Mouse (Mus musculus) CD4-positive naive resting alpha-beta T cell, adult 57 days (primary cell): ENCODE results near the gene Zfp523. TPM values are rescaled to one million over a fixed set of nuclear protein-coding genes. Genes with fewer than 3 reads are reported as not detected.

Experiments used
- total RNA-seq: library from RNA; stranded (reverse); gene quantifications from one replicate; pipeline ENCODE4 v1.2.4, GENCODE M21; 2023

The Zfp523 gene
- 18.3 TPM for total RNA-seq

DNA sequence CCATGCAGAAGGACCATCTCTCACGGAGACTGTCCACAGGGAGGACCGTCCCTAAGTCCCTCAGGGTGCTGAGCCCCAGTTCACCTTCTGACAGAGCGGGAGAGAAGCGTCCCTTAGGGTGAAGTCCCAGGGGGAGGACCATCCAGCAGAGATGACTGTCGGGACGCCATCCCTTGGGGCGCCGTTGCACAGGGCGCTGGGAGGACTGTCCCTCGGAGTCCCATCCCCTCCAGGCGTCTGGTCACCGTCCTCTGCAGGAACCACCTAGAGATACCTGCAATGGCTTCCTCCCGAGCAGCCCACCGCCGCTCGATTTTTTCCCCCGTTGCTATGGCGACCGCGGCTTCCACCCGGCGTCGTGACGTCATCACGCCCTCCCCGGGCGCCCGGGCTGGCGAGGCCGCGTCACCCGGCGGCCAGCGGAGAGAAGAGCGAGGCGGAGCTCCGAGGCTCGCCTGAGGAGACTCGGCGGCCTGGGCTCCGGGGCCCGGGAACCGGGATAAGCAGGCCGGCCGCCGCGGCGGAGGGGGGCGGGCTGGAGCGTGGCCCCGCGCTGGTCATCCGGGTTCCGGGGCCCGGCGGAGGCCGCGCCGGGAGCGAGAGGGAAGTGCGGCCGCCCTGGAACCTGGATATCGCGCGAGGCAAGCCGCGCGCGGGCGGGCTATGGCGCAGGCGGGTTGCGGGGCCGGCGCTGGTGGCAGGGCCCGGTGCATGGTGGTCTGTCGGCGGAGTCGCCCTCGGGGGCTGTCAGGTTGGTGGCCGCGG lies at the start of gene Zfp523:
Zfp523 (plus strand) TSS at position 355 of the 765 bp plus-strand sequence.

DNA sequence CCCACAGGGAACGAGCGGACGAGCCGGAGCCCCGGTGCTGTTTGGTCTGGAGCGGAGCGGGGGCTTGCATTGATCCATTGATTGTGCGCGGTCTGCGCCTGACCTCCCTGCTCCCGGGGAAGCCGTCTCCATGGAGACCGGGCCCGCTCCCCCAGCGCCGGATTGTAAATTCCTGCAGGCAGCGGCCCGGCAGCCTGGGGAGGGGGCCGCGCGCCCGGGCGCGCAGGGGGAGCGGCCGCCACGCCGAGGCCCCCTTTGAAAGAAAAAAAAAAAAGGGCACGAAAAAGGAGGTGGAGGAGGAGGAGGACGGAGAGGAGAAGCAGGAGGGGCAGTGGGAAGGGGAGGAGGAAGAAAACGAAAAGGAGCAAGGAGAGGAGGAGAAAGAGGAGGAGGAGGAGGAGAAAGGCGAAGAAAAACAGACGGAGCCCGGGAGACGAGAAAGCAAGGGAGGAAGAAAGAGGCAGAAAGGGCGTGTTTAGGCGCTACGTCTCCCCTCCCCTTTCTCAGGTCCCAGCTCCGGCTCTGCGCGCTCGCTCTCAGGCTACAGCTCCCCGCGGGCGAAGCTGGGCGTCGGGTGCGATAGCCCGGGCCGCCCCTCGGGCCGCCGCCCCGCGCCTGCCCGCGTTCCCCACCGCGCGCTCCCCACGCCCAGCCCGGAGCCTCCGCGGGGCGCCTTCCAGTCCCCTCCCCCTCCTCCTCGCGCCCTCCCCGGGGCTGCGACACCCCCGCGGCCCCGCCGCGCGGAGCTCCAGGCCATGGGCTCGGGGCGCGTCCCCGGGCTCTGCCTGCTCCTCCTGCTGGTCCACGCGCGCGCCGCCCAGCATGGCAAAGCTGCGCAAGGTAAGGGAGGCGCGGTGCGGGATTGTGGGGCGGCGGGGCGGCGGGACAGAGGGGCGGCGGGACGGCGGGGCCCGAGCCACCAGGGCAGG lies 34.9 kb upstream of the Zfp523 start, which contains the start of gene Scube3:
Scube3 (plus strand) TSS at position 371 of the 929 bp plus-strand sequence.

DNA sequence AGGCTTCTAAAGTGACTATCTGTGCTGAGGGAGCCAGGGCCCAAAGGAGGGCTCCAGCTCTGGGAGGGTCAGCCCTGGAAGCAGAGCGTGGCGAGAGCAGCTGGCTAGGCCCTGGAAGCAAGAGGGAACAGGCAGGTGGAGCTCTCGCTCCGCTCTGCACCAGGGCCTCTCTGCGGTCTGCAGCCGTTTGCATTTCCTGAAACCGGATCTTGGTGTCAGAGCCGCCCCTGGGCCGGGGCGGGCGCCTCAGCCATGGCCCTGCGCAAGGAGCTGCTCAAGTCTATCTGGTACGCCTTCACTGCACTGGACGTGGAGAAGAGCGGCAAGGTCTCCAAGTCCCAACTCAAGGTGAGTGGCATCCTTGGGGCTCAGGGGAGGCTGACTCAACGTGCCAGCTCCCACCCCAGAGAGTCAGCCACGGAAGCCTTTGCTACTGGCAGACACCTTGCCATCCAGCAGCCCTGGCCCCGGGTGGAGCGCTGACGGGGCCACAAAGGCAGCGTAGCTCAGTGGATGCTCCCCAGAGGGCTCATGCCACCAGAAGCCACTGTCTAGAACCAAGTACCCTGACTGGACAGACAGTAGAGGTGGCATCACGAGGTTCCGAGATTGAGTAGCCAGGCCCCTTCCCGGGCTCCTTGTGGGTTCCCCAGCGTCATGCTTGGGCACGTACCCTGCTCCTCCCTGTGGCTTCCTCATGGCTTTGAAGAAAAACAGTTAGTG lies 30.8 kb downstream of the Zfp523 start, which contains the start of gene Def6:
Def6 (plus strand) TSS at position 188 of the 723 bp plus-strand sequence.

DNA sequence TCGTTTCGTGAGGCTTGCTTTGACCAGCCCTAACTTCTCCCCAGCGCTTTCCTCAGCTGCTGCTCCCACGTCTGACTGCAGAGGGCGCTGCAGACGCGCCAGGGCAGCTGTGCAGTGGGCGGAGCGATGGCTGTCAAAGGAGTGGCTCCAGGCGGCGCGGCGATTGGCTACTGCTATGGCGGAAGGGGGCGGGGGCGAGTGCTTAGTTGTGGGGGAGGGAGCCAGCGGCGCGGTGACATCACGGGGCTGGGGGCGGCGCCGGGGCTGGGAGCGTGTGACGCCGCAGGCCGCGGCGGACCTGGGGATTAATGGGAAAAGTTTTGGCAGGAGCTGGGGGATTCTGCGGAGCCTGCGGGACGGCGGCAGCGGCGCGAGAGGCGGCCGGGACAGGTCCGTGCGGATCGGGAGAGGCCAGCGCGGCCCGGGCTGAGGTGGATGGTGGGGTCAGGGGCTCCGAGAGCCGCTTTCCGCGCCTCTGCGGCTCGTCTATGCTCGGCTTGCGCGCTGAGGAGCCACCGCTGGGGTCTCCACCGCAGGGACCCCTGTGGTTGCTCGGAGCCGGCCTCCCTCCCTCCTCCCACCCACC lies 55.6 kb downstream of the Zfp523 start, which contains the start of gene Ppard:
Ppard (plus strand) TSS at position 226 of the 586 bp plus-strand sequence.

Other genes with a start within 250 kb of the Zfp523 start
- 1.4 TPM for gene Tcp11, start 96.5 kb upstream of the Zfp523 start, total RNA-seq
- not detected for gene Scube3, start 35.0 kb upstream of the Zfp523 start, total RNA-seq
- 161 TPM for gene Def6, start 30.6 kb downstream of the Zfp523 start, total RNA-seq
- 35.1 TPM for gene Ppard, start 55.6 kb downstream of the Zfp523 start, total RNA-seq
- 30.6 TPM for gene Fance, start 136.4 kb downstream of the Zfp523 start, total RNA-seq
- 2,031 TPM for gene Rpl10a, start 151.3 kb downstream of the Zfp523 start, total RNA-seq
- 0.86 TPM for gene Tead3, start 173.7 kb downstream of the Zfp523 start, total RNA-seq
- not detected for gene Tulp1, start 188.1 kb downstream of the Zfp523 start, total RNA-seq